Mouse (Mus musculus): Measurements from ENCODE around the gene Gm28845. TPM values are rescaled to one million over a fixed set of nuclear protein-coding genes. Genes with fewer than 3 reads are reported as not detected.

Gm28845 gene
- polyA plus RNA-seq, 1 experiment from 2014 or later, result not detected

DNA sequence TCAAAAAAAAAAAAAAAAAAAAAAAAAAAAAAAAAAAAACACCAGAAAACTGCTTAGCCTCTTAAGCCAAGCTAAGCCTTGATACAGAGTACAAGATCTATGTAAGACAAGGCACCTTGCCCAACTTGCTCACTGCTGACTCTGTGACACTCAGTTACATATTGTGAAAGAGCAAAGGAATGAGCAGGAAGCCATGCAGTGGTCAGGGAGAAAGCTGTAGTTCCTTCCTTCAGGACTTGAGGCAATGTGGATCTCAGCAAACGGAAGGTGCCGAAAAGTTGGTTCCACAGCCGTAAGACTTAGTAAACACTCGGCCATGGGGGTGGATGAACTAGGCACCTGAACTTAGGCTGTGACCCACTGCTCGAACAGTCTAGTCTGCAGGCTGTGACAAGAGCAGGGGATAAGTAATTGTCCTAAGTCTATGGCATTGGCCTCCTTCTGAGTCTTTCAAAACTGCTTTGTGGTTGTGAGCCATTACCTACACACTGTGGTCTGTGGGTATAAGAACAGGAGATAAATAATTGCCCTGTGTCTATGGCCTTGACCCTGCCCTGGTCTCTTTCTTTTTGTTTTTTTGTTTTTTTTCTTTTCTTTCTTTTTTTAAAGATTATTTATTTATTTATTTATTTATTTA lies 5.7 kb downstream of the Gm28845 start:
- ATAC-seq (replicated peaks; ENCODE audit: insufficient number of reproducible peaks, low FRiP score, low TSS enrichment, low read depth), result no peak
- Histone ChIP-seq H3K36me3 (replicated peaks; ENCODE audit: control insufficient read depth, insufficient read depth, low read depth, low read length) (no peaks in the 10 kb centered on the region), H3K4me3 (ENCODE audit: low read depth, low read length) (no peak overlapping the region), H3K4me1 (ENCODE audit: control insufficient read depth, insufficient read depth, low read length) (no peaks in the 10 kb centered on the region), H3K4me2 (ENCODE audit: low read depth, low read length) (no peak overlapping the region), H3K9me3 (replicated peaks; ENCODE audit: control insufficient read depth, low read length) (no peaks in the 10 kb centered on the region), H3K27ac (replicated peaks; ENCODE audit: low read depth, low read length) (no peak overlapping the region), H3K27me3 (ENCODE audit: control insufficient read depth, insufficient read depth, low read length) (no peaks in the 10 kb centered on the region), H3K9ac (replicated peaks; ENCODE audit: low read length) (no peak overlapping the region)
- DNase-seq (ENCODE audit: low spot score), result no peak
- WGBS, result 97% methylated on average over 5 of the region's 5 CpGs

GRCm38 (mm10) chr1:65112807-65113196 lies 6.6 kb downstream of the Gm28845 start:
- H3K4me1 ChIP-seq (ENCODE audit: control insufficient read depth, insufficient read depth, low read length), result no peaks in the 10 kb centered on the region
- H3K27me3 ChIP-seq (ENCODE audit: control insufficient read depth, insufficient read depth, low read length), result no peaks in the 10 kb centered on the region
- H3K9ac ChIP-seq (replicated peaks; ENCODE audit: low read length), result no peak overlapping the region
- no peak for DNase-seq (ENCODE audit: low spot score)
- WGBS, result 58% methylated on average over 14 of the region's 14 CpGs
- H3K27ac ChIP-seq (replicated peaks; ENCODE audit: low read depth, low read length), result no peak overlapping the region
- H3K36me3 ChIP-seq (replicated peaks; ENCODE audit: control insufficient read depth, insufficient read depth, low read depth, low read length), result no peaks in the 10 kb centered on the region
- H3K4me2 ChIP-seq (ENCODE audit: low read depth, low read length), result no peak overlapping the region
- no peak overlapping the region for H3K4me3 ChIP-seq (ENCODE audit: low read depth, low read length)
- H3K9me3 ChIP-seq (replicated peaks; ENCODE audit: control insufficient read depth, low read length), result no peaks in the 10 kb centered on the region
- 0 out of 2 replicates have a peak, but pooled peaks have one; percentile 58 for ATAC-seq (replicated peaks; ENCODE audit: insufficient number of reproducible peaks, low FRiP score, low TSS enrichment, low read depth)

DNA sequence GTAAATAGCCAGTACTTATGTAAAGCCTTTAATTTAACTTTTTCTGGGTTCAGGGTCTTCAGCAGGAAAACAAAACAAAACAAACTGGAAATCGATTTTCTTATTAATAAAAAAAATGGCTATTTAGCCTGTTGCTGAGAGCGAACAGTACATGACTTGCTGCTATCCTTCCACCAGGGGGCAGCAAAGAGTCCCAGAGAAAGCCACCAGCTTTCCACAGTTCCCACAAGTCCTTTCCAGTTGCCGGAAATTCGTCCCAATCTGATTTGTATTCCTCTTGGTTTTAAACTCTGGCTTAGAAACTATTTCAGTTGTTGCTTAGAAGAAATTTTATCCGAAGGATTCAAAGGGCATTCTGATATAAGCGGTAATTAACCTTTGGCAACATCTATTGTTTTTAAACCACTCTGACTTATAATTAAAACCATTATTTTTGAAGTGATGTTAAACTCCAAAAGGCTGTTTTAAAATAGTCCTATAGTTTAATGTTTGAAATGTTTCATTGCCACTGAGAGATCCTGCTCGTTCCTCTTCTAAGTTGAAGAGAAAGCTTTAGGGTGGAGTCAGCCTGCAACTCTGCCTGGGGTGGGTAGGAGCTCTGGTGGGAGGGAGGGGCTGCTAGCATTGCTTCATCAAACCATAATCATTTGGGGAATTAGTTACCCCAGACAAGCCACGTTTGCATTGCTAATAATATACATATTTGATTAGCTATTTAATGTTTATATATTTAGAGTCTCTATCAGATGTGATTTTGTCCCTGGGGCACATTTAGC lies 7.1 kb downstream of the Gm28845 start:
- Histone ChIP-seq H3K27ac (replicated peaks; ENCODE audit: low read depth, low read length) (no peak overlapping the region), H3K4me1 (ENCODE audit: control insufficient read depth, insufficient read depth, low read length) (no peaks in the 10 kb centered on the region), H3K9me3 (replicated peaks; ENCODE audit: control insufficient read depth, low read length) (no peaks in the 10 kb centered on the region), H3K27me3 (ENCODE audit: control insufficient read depth, insufficient read depth, low read length) (no peaks in the 10 kb centered on the region), H3K9ac (replicated peaks; ENCODE audit: low read length) (no peak overlapping the region), H3K36me3 (replicated peaks; ENCODE audit: control insufficient read depth, insufficient read depth, low read depth, low read length) (no peaks in the 10 kb centered on the region), H3K4me2 (ENCODE audit: low read depth, low read length) (no peak overlapping the region), H3K4me3 (ENCODE audit: low read depth, low read length) (no peak overlapping the region)
- WGBS, result 18% methylated on average over 8 of the region's 8 CpGs
- no peak for ATAC-seq (replicated peaks; ENCODE audit: insufficient number of reproducible peaks, low FRiP score, low TSS enrichment, low read depth)
- DNase-seq (ENCODE audit: low spot score), result peak; percentile 93

GRCm38 (mm10) chr1:65109756-65110435 lies 9.5 kb downstream of the Gm28845 start:
- Histone ChIP-seq H3K27me3 (ENCODE audit: control insufficient read depth, insufficient read depth, low read length) (no peaks in the 10 kb centered on the region), H3K4me2 (ENCODE audit: low read depth, low read length) (no peak overlapping the region), H3K4me1 (ENCODE audit: control insufficient read depth, insufficient read depth, low read length) (no peaks in the 10 kb centered on the region), H3K27ac (replicated peaks; ENCODE audit: low read depth, low read length) (no peak overlapping the region), H3K9ac (replicated peaks; ENCODE audit: low read length) (no peak overlapping the region), H3K9me3 (replicated peaks; ENCODE audit: control insufficient read depth, low read length) (no peaks in the 10 kb centered on the region), H3K4me3 (ENCODE audit: low read depth, low read length) (no peak overlapping the region), H3K36me3 (replicated peaks; ENCODE audit: control insufficient read depth, insufficient read depth, low read depth, low read length) (no peaks in the 10 kb centered on the region)
- no peak for ATAC-seq (replicated peaks; ENCODE audit: insufficient number of reproducible peaks, low FRiP score, low TSS enrichment, low read depth)
- no peak for DNase-seq (ENCODE audit: low spot score)
- WGBS, result 69% methylated on average over 25 of the region's 25 CpGs

- Histone ChIP-seq H3K27me3 (ENCODE audit: control insufficient read depth, insufficient read depth, low read length) (no peaks in the 10 kb centered on the region), H3K9ac (replicated peaks; ENCODE audit: low read length) (no peak overlapping the region), H3K36me3 (replicated peaks; ENCODE audit: control insufficient read depth, insufficient read depth, low read depth, low read length) (no peaks in the 10 kb centered on the region), H3K4me2 (ENCODE audit: low read depth, low read length) (no peak overlapping the region), H3K4me1 (ENCODE audit: control insufficient read depth, insufficient read depth, low read length) (no peaks in the 10 kb centered on the region), H3K27ac (replicated peaks; ENCODE audit: low read depth, low read length) (no peak overlapping the region), H3K4me3 (ENCODE audit: low read depth, low read length) (no peak overlapping the region), H3K9me3 (replicated peaks; ENCODE audit: control insufficient read depth, low read length) (no peaks in the 10 kb centered on the region)
- WGBS, result 85% methylated on average over 8 of the region's 8 CpGs
- no peak for ATAC-seq (replicated peaks; ENCODE audit: insufficient number of reproducible peaks, low FRiP score, low TSS enrichment, low read depth)
- no peak for DNase-seq (ENCODE audit: low spot score)
Observed at GRCm38 (mm10) chr1:65109196-65109595, 10.2 kb downstream of the Gm28845 start.

- Histone ChIP-seq H3K4me1 (ENCODE audit: control insufficient read depth, insufficient read depth, low read length) (no peaks in the 10 kb centered on the region), H3K27me3 (ENCODE audit: control insufficient read depth, insufficient read depth, low read length) (no peaks in the 10 kb centered on the region), H3K4me2 (ENCODE audit: low read depth, low read length) (no peak overlapping the region), H3K9ac (replicated peaks; ENCODE audit: low read length) (no peak overlapping the region), H3K4me3 (ENCODE audit: low read depth, low read length) (no peak overlapping the region), H3K27ac (replicated peaks; ENCODE audit: low read depth, low read length) (no peak overlapping the region), H3K9me3 (replicated peaks; ENCODE audit: control insufficient read depth, low read length) (no peaks in the 10 kb centered on the region), H3K36me3 (replicated peaks; ENCODE audit: control insufficient read depth, insufficient read depth, low read depth, low read length) (no peaks in the 10 kb centered on the region)
- ATAC-seq (replicated peaks; ENCODE audit: insufficient number of reproducible peaks, low FRiP score, low TSS enrichment, low read depth) (no peak), DNase-seq (ENCODE audit: low spot score) (no peak)
- 85% methylated on average over 10 of the region's 10 CpGs for WGBS
Observed at GRCm38 (mm10) chr1:65107654-65108279, 11.6 kb downstream of the Gm28845 start.

DNA sequence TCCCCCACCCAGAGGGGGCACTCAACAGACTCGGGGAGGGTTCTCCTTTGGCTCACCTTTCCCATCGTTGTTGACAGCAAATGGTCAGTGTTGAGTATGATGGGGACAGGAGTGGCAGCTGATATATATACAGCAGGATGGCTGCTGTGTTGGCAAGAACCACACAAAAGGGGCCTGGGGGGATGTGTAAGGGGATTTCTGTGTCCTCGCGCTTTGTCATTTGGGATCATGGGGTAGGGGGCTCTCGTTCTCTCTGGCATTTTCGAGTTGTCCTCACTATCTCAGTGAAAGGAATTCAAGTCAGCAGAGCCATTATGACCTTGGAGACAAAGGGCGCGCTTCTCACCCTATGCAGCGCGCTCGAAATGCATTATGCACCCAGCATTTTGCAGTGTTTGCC lies 16.1 kb downstream of the Gm28845 start, which contains the start of gene Cryga:
Gene Cryga, minus strand, starts transcription at position 101 of the 400 bp plus-strand sequence.
- H3K9ac ChIP-seq (replicated peaks; ENCODE audit: low read length), result no peak within 1 kb of the TSS
- H3K27me3 ChIP-seq (ENCODE audit: control insufficient read depth, insufficient read depth, low read length), result no peaks in the 10 kb centered on the region
- no peak within 1 kb of the TSS for H3K4me2 ChIP-seq (ENCODE audit: low read depth, low read length)
- WGBS, result 90% methylated on average over 11 of the region's 11 CpGs
- H3K9me3 ChIP-seq (replicated peaks; ENCODE audit: control insufficient read depth, low read length), result no peaks in the 10 kb centered on the region
- no peak within 1 kb of the TSS for H3K4me3 ChIP-seq (ENCODE audit: low read depth, low read length)
- H3K4me1 ChIP-seq (ENCODE audit: control insufficient read depth, insufficient read depth, low read length), result no peaks in the 10 kb centered on the region
- H3K36me3 ChIP-seq (replicated peaks; ENCODE audit: control insufficient read depth, insufficient read depth, low read depth, low read length), result no peaks in the 10 kb centered on the region
- ATAC-seq (replicated peaks; ENCODE audit: insufficient number of reproducible peaks, low FRiP score, low TSS enrichment, low read depth) (no peak), DNase-seq (ENCODE audit: low spot score) (no peak)
- H3K27ac ChIP-seq (replicated peaks; ENCODE audit: low read depth, low read length), result no peak within 1 kb of the TSS

Data from embryonic facial prominence, embryonic 11.5 days (tissue).